Mouse (Mus musculus) spleen, postnatal 10 days (tissue): ENCODE data around the gene Spc24.

Experiments
- DNase-seq, 2 experiments: peaks; one replicate each; pipeline ENCODE4 v3.0.0; 2021 to 2022; ENCODE audit warnings: low spot score in 2 of 2

The Spc24 gene

GRCm38 (mm10) chr9:21748491-21748890 lies 11.6 kb downstream of the Spc24 start:
- no peak for DNase-seq

GRCm38 (mm10) chr9:21748033-21748432 lies 12.1 kb downstream of the Spc24 start:
- peak in 1 of 2 experiments; percentile 58 for DNase-seq

GRCm38 (mm10) chr9:21747238-21747774 lies 12.8 kb downstream of the Spc24 start:
- no peak for DNase-seq

- DNase-seq = no peak
These were observed 18.6 kb downstream of the Spc24 start for GRCm38 (mm10) chr9:21741514-21741913.

GRCm38 (mm10) chr9:21740427-21740826 lies 19.7 kb downstream of the Spc24 start:
- DNase-seq = no peak

GRCm38 (mm10) chr9:21738776-21739175 lies 21.3 kb downstream of the Spc24 start:
- no peak for DNase-seq

- no peak for DNase-seq
These were observed 22.9 kb downstream of the Spc24 start for GRCm38 (mm10) chr9:21737188-21737587.

- DNase-seq = no peak
These were observed 23.5 kb downstream of the Spc24 start for GRCm38 (mm10) chr9:21736580-21736979.

- no peak for DNase-seq
These were observed 25.0 kb downstream of the Spc24 start for GRCm38 (mm10) chr9:21735126-21735525.

- no peak for DNase-seq
These were observed 26.1 kb downstream of the Spc24 start for GRCm38 (mm10) chr9:21733989-21734388.

GRCm38 (mm10) chr9:21733446-21733845 lies 26.7 kb downstream of the Spc24 start:
- DNase-seq = no peak

GRCm38 (mm10) chr9:21732288-21732687 lies 27.8 kb downstream of the Spc24 start:
- no peak for DNase-seq

- no peak for DNase-seq
These were observed 30.8 kb downstream of the Spc24 start for GRCm38 (mm10) chr9:21729264-21729663.

- no peak for DNase-seq
These were observed 31.8 kb downstream of the Spc24 start for GRCm38 (mm10) chr9:21728261-21728832.

GRCm38 (mm10) chr9:21726218-21726975 lies 33.7 kb downstream of the Spc24 start:
- no peak for DNase-seq

GRCm38 (mm10) chr9:21725224-21726121 lies 34.6 kb downstream of the Spc24 start:
- DNase-seq = no peak

GRCm38 (mm10) chr9:21724147-21724536 lies 36.0 kb downstream of the Spc24 start:
- peak; percentile 67 to 84 for DNase-seq

- DNase-seq = peak; percentile 55 to 78
These were observed 36.5 kb downstream of the Spc24 start, which contains the start of gene Ldlr for GRCm38 (mm10) chr9:21723377-21724146. Gene Ldlr, plus strand, starts transcription at chr9:21723483.

- DNase-seq = no peak
These were observed 39.1 kb downstream of the Spc24 start for GRCm38 (mm10) chr9:21721036-21721435.

- no peak for DNase-seq
These were observed 43.1 kb downstream of the Spc24 start for GRCm38 (mm10) chr9:21717015-21717414.

GRCm38 (mm10) chr9:21715298-21715697 lies 44.8 kb downstream of the Spc24 start:
- DNase-seq = peak in 1 of 2 experiments; percentile 43
